Mouse (Mus musculus) 3134 (cell line): ENCODE measurements at regions not wholly inside any gene's neighbourhood (a gene's known extent, or its start where the extent isn't known, plus 50 kb on each side); places are given as distances from the start of the nearest gene placed in this dataset.

Source experiments
- DNase-seq: peaks from one replicate; pipeline ENCODE4 v3.0.0-alpha.2; 2011; ENCODE audit warnings: low spot score; ENCODE audit not compliant: insufficient read length; ENCODE audit errors: extremely low read depth

DNA sequence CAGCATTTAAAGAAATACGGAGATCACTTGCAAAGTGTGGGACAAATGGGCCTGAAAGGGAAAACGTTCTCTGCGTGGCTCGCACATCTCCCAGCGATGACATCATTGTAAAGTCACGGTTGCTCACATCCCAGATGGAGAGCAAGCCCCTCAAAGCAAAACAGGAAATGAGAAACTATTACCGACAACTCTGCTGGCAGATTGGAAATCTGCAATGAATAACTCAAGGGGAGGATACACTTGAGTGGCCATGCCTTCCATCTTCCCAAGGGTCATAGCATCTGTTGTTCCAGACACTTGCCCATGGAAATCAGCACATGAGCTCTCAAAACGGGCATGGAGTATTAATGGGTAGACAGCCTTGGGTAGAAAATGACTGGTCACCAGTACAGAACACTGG is 158.3 kb upstream of the Adgrl2 start:
- DNase-seq = no peak

DNA sequence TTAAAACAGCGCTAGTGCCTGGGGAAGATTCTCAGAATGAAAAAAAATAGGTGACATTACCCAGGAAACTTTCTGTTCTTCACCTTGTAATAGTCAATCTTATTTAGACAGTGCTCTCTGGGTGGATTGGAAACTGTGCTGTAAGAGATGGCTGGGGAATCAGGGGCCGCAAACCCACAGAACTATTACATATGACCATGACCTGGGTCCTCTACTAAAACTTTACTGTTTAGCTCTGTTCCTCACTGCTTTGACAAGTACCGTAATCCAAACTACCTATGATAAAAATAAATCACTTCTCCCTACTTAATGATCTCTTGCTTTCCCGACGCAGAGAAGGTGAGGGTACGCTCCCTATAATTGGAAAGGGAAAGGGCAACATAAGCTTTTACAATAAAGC is 157.6 kb upstream of the Adgrl2 start:
- no peak for DNase-seq

DNA sequence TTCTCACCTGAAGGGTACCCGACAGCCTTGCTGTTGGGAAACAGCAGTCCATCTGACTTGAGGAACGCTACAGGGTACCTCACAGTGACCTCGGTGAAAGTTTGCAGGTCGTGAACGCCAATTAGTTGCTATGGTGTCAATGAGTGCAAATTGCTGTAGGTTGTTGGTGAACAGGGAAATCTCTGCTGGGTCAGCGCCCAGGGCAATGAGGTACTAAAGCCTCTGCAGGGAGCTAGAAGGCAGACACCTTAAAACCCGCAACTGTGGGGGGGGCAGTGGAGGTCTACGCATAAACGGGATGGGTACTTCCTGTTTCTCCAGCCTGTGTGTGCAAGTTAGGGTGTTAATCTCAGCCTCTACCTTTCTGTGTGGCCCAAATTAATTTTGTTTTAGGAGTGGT is 156.3 kb upstream of the Adgrl2 start:
- no peak for DNase-seq

DNA sequence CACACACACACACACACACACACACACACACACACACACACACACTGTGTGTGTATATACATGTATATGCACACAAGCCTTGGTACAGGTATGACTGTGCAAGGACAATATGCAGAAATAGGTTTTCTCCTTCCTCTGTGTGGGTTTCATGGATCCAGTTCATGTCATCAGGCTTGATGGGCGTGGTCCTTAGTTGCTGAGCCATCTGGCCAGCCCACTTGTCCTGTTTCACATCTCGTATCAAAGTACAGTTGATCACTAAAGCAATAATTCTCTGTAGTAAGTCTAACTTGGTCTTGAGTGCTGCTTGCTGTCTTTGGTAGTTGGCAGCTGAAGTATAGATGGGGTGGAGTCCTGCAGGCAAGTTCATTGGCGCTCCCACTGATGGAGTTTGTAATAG is 150.1 kb upstream of the Adgrl2 start:
- no peak for DNase-seq

DNA sequence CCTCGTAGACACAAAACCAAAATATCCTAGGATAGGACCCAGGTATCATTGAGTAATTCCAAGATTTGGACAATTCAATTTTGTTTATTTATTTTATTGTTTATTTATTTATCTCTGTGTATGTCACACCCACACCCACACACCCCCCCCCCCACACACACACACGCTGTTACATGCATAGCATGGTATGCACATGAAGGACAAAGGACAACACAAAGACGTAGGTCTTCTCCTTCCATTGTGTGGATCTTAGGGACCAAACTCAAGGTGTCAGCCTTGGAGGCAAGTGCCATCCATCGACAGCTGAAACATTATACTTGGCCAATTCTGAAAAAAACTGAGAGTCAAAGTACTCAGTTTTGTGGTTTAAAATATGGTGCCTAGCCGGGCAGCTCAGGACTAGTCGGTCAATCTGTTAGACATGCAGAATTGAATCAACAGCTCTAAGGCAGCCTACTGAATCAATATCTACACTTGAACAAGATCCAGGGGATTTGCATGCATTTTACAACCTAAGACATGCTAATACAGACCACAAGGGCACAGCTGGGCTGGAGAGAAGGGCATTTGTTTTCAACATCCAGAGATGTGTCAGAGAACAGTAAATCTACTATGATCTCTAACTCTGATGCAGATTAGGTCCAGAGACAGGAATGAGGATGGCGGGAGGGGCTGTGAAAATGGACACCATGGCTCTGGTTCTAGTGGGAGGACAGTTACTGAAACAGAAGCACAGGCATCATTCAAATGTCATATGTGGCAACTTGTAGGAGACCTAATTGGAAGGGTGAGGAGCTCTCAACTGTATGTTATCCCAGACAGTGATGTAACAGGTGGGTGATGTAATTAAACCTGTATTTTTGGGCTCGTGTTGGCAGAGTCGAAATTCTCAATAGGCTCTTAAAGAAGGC is 143.9 kb upstream of the Adgrl2 start:
- DNase-seq = no peak

DNA sequence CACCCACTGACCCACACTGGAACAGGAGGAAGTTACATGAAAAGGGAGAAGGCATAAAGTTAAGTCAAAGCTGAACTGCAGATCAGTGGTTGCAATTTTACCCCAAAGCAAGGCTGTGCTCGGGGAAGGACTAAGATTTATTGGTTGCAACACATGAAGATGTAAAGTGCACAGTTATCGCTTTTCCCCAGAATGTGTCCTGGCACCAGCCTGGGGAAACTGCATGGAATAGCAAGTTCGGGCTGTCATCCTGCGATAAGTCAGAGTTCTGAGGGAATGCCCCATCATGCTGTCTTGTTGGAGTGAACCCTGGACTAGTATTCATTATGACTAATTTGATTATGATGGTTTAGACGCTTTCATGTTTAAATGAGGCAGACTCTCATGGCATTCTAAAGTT is 128.5 kb upstream of the Adgrl2 start:
- no peak for DNase-seq

DNA sequence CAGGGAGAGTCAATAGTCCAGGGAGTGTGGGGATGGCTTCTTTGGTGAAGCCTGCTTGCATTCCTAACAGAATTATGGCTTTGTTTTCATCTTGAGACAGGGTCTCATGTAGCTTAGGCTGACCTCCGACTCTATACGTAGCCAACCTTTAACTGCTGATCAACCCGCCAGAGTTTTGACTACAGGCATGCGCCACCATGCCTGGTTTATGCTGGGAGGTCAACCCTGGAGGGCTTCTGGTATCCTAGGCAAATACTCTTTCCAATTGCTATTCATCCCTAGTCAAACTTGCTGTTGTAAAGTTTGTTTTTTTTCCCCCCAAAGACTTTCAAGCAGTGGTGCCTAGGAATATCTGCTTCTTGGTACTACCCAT is 127.3 kb upstream of the Adgrl2 start:
- DNase-seq = no peak

DNA sequence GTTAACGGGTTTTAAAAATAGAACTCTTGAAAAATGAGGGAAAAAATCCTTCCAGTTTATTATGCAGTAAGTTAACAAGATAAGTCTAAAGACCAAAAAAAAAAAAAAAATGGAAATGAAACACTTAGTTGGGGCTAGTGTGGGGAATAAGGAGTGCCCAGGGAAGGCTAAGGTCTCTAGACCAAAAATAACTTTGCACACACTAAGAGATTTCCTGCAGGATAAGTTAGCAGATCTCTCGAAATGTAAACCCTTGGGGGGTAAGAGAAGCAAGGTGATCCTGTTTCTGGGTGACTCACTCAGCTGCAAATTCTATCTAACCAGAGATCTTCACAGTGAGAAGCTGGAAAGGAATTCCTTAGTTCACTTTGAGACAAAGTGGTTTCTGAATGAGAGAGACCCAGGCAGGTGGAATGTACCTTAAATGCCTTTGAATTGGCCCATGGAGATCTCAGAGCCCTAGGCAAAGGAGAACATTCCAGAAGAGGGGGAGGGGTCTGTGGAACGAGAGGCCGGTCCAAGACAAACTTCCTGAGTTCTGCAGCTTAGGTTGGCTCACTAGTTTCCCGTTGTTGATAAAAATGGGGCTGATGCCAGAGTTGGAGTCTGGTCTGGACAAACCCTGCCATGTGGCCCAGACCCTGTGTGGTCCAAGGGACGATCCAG is 126.8 kb upstream of the Adgrl2 start:
- DNase-seq = peak; percentile 53

DNA sequence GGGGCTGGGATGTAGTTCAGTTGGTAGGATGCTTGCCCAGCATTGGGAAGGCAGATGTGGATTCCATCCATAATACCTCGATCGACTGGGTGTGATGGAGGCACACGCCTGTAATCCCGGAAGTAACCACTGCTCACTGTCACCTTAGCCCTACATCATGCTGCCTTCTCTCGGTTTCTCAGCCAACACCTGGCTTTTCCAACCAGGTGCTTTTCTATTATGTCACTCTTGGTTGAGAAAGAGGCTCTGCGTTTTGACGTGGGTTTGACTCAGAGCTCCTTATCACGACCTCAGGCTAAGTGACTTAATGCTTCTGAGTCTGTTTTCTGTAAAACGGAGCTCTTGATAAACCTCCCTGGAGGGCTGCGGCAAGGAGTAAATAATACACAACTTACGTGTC is 126.2 kb upstream of the Adgrl2 start:
- DNase-seq = no peak

DNA sequence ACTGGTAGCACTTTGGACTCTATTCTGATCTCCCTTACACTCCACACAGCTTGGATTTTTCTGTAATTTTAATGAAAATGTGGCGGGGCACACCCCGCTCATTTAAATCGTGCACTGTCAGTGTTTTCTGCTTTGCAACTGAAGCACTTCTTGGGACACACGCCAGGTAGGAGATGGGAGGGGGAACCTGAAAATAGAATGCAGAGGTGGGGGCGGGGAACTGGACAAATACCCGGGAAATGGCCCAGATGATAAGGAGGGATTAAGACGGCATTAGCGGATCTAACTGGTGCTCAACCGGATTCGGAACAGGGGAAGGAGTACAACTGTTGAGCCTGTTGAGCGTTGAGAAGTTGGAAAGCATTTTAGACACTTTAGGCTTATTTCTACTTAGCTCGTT is 125.5 kb upstream of the Adgrl2 start:
- no peak for DNase-seq

DNA sequence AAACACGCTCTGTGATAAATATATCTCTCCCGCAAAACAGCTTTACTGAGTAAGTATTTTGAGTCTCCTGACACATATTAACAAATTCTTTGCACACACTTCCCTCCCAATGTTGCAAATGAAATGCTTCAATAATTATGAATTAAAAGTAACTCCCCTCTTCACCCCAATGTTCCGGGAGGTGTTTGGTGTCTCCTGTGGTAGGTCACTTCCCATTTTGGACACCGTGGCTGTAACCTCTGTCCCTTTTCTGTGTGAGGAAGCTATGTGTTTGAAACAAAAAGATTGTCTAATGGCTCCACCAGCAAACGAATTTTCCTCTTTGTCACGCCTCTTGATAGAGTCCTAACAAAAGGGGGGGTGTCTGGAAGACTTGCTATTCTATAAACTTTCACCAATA is 122.5 kb upstream of the Adgrl2 start:
- no peak for DNase-seq

DNA sequence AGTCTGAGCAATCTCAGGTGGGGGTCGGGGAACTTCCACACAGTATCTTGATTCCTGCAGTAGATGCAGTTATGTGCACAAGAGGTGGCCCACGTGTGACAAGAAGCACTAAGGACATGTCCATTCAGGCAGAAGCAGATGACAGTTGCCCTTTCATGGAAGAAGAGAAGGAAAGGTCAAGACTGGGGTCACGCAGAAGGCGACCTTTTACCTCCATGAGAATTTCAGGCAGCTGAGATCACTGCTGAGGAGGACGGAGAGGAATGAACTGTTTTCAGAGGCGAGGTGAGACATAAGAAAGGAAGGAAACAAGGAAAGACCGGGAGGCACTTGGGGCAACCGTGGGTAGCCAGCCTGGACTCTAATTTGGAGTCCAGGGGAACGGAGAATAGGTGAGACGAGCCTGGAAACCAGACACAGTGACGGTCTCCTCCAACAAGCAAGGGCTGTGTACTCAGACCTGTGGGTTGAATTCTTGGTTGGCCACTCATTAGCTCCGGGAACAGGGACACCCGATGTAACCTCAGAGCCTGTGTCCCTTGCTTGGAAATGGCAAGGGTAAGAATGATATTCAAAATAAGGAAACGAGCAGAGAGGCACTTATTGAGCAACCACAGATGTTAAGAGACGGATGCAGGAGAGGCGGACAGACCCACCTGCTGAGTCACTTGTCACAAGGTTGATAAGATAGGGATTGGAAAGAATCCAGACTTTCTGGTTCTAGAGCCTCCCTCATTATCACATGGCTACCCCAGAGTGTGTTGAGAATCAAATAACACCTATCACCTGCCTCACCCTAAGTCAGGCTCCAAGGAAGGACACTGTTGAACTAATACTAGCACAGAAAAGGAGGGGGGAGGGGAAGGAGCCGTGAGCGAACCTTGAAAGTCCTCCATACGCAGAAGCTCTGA is 121.4 kb upstream of the Adgrl2 start:
- DNase-seq = no peak

DNA sequence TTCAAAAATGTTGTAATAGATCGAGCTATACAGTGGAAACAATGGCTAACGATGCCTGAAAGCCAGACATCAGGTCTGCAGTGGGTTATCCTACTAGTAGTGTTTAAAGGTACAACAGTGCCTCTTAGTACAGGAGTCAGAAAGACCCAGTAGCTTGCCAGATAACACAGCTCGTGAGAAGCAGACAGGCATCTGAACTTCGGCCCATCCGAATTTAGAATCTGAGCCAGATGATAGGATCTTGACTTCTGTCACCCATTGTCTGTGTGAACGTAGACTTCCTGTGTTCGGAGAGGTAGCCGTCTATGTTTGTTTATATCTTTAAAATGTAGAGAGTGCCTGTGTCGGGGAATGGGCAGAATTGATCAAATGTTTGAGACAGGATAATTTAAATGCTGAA is 120.5 kb upstream of the Adgrl2 start:
- no peak for DNase-seq

DNA sequence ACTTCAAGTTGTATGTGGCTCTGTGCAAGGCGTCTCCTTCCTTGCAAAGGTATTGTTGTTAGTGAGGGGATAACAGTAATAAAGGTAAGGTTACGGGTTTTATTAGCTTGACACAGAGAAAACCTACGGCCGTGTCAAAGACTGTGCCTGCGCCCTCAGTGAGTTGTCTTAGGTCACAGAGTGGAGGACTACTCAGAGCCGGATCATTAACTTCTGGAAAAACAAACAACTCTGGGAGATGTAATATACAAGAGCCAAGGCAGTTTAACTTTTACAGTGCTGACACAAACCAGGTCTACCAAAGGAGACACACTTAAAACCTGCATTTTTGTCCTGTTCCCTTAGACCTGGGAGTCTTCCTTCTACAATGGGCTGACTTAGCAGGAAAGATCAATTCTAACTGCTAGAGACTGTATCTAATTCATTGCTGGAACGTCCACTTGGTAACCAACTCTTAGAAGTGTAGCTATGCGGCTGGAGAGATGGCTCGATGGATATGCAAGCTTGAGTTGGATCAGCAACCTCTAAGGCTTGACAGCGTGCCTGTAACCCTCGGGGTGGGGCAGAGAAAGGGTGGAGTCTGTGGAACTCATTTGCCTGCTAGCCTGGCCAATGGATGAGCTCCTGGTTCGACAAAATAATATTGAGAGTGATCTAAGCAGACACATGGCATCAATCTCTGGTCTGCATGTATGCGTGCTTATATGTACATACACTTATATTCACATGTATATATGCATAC is 115.5 kb upstream of the Adgrl2 start:
- no peak for DNase-seq

DNA sequence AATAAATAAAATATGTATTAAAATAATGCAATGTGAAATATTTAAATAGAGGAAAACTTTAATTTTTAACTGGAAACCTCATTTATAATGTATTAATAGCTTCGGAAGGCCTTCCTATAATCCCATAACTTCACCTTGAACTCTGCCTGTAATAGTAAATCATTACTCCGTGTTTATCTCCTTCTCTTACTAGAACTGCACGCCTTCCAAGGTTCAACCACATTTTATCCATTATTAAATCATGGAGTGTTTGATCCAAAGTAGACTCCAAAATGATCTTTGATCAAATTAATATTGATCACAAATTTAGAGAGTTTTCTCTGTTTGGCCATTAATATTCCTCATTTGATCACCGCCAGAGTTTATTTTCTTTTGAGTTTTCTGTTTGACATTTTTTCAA is 114.8 kb upstream of the Adgrl2 start:
- DNase-seq = no peak

DNA sequence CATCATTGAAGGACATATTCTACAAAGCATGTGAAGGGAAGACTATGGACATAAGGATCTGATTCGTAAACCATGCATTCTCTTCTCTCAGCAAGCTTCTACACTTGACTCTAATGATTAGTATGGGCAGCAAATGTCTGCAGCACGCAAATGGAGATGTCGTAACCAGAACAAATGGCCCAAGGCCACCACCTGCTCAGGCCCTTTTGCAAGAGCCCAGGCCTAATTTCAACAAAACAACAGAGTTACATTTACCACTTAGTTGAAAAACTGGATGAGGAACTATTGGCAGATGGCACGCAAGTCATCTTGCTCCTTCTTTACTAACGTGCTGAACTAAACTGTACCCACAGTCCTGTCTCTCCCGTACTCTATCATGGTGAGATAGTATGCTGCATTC is 113.7 kb upstream of the Adgrl2 start:
- DNase-seq = no peak

DNA sequence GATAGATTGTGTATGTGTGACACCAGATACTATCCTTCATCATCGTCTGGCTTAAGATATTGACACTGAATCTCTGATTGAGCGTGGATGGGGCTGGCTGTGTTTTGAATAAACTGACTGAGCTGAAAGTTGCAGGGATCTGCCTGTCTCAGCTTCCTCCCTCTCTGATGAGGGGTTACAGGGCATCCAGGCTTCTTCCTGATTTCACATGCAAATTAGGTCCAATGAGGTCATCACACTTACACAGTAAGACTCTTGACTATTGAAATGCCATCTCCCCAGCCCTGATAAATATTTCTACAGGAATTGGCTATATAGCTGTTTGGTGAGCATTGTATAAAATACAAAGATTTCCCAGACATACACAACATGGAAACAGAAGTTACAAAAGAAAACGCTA is 113.1 kb upstream of the Adgrl2 start:
- DNase-seq = no peak

DNA sequence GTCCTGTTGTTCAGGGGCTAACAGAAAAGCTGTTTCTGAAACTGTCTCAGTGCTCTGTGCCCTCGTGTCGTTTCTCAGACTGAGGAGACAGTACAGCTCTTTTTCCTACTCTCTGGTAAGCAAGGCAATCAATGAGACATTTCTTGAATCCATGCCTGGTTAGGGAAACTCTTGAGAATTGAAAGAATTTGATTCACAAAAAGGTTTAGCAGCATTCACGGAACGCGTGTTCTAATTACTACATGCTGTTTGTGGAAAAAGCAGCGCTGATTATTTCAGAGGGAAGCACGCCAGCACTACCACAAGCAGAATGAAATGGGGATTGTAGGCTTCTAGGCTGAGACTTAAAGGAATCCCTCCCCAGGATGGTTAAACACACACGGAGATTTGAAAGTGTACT is 112.5 kb upstream of the Adgrl2 start:
- DNase-seq = no peak

DNA sequence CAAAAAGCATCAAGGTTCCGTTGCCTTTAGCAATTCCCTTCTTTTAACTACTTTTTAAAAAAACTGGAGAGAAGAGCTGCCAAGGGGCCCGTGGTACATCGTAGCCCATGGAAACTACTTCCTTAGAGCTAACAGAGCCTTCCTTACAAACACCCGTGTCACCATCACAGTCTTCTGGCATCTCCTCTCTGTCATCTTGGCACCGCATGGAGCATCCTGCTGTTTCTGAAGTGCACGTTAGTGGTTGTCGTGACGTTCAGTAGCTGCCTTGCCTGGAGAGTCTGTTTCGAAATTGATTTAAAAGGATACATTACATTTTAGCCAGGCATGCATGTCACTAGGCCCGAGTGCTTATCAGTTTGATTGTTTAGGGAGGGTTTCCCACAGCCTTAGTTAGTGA is 111.4 kb upstream of the Adgrl2 start:
- no peak for DNase-seq

DNA sequence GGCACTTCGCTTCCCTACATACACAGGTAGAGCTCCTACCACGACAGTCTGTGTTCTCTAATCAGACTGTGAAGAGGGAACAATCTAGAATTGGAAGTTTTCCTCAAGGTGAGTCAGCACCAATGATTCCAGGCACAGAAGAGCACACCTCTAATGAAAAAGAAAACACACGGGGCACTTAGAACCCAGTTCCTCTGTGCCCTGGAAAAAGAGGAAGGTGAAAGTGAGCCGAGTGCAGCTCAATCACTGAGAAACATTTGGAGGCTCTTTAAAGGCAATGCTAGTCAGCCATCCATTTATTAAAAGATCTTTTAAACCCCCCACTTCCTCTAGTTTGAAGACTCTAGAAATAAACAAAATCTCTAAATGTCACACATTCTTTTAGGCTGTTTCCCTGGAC is 108.4 kb upstream of the Adgrl2 start:
- no peak for DNase-seq

DNA sequence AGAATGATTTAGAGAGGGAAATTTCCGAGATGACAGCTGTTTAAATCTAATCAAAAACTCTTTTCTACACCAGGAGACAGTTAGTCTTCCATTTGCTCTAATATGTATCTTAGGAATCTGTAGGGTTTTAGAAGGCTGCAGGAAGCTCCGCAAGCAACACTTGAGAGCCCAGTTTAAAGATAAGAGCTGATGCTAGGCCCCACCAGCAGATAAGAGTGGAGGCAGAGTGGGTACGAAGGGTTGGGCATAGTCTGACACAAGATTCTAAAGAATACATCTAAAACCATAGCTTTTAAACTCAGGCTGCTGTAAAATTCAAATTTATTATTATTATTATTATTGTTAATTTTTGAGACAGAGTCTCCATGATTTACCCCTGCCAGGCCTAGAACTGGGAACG is 106.7 kb upstream of the Adgrl2 start:
- DNase-seq = no peak
